Mouse (Mus musculus): ENCODE measurements around the gene Gm20388.

DNA sequence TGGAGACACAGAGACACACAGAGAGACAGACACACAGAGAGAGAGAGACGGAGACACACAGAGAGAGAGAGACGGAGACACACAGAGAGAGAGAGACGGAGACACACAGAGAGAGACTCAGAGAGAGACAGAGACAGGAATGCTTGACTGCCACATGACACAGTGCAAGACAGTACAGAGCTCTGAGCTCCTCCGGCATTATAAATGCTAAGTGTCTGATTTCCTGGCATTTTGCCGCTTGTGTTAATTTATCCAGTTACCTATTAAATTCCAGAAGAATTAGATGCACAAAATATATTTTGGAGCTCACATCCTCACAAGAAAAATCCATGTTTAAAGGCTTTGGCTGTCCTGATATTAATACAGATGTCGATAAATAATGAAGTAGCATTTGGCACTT lies 4274.4 kb downstream of the Gm20388 start:
- TF ChIP-seq POLR2A (IDR thresholded peaks at IDR 0.05; ENCODE audit: low read depth, low read length) (no peak), CTCF (conservative IDR thresholded peaks at IDR 0.05; ENCODE audit: insufficient read depth, insufficient read length, low read depth, low read length) (no peak)

All from kidney, adult 2 months (tissue).